Mouse (Mus musculus): ENCODE data around the gene Ell.

GRCm38 (mm10) chr8:70503062-70503750 is 36.1 kb upstream of the Ell start:
- TF ChIP-seq CTCF (IDR thresholded peaks at IDR 0.05; ENCODE audit: low read depth) (peak; percentile 89), EP300 (IDR thresholded peaks at IDR 0.05; ENCODE audit: low read depth) (no peak)

Measured in liver, postnatal 0 days (tissue).